Mouse (Mus musculus) midbrain, embryonic 15.5 days (tissue): ENCODE data around the gene Fam162a. TPM values are rescaled to one million over a fixed set of nuclear protein-coding genes. Genes with fewer than 3 reads are reported as not detected.
A peak's percentile ranks its signal among the peaks of the same experiment; 100 is the strongest.
"Not testable (repeated sequence)": the region's sequence is repeated elsewhere in the genome, so short reads cannot be mapped to it uniquely, and the experiment has no call there.

Experiments used
- ATAC-seq: fragments of 200-750 bp; cut with Nextera tagmentation; replicated peaks from 2 replicates; pipeline ENCODE4 v1.8.0; 2017; ENCODE audit warnings: moderate TSS enrichment
- H3K27ac ChIP-seq: fragments of 300-500 bp; sonication (generic); 2 replicates; pipeline ENCODE4 v1.5.1; 2015; ENCODE audit warnings: mild to moderate bottlenecking, inconsistent platforms
- H3K27me3 ChIP-seq: fragments of 300-500 bp; sonication (generic); replicated peaks from 2 replicates; pipeline ENCODE4 v1.6.1; 2015; ENCODE audit warnings: inconsistent platforms
- H3K36me3 ChIP-seq: fragments of 300-500 bp; sonication (generic); replicated peaks from 2 replicates; pipeline ENCODE4 v1.6.1; 2015; ENCODE audit warnings: inconsistent platforms
- H3K4me1 ChIP-seq: fragments of 300-500 bp; sonication (generic); 2 replicates; pipeline ENCODE4 v1.6.1; 2015; ENCODE audit warnings: inconsistent platforms
- H3K4me2 ChIP-seq: fragments of 300-500 bp; sonication (generic); 2 replicates; pipeline ENCODE4 v1.6.1; 2015; ENCODE audit warnings: inconsistent platforms, mild to moderate bottlenecking, moderate library complexity
- H3K4me3 ChIP-seq: fragments of 300-500 bp; sonication (generic); 2 replicates; pipeline ENCODE4 v1.5.1; 2015; ENCODE audit warnings: mild to moderate bottlenecking, inconsistent platforms
- H3K9ac ChIP-seq: fragments of 300-500 bp; sonication (generic); 2 replicates; pipeline ENCODE4 v1.6.1; 2015; ENCODE audit warnings: mild to moderate bottlenecking, inconsistent platforms
- H3K9me3 ChIP-seq: fragments of 300-500 bp; sonication (generic); 2 replicates; pipeline ENCODE4 v1.6.1; 2016; ENCODE audit warnings: inconsistent platforms
- WGBS: fragments of 180-500 bp; shearing (Covaris S2); methylation state at CpG from one replicate; pipeline ENCODE4 v1.1.7; 2015; ENCODE audit warnings: mixed read lengths; 5-methylcytosine and 5-hydroxymethylcytosine counted together
- polyA plus RNA-seq: library from polyadenylated mRNA; unstranded; fragments of >200 nt; fragmentation: Nextera tagmentation; extraction: Ambion mirVana; gene quantifications from 2 replicates; pipeline ENCODE4 v1.2.1, GENCODE M21; 2015

The Fam162a gene
- polyA plus RNA-seq, 1 experiment from 2014 or later, result 129 TPM

- Histone ChIP-seq H3K27ac (no peak overlapping the region), H3K9me3 (no peaks in the 10 kb centered on the region), H3K4me2 (no peak overlapping the region), H3K27me3 (no peaks in the 10 kb centered on the region), H3K9ac (no peak overlapping the region), H3K4me3 (no peak overlapping the region), H3K36me3 (no peaks in the 10 kb centered on the region; the same call in 1 of the 2 replicates), H3K4me1 (no peaks in the 10 kb centered on the region)
- 93% methylated on average over 8 of the region's 8 CpGs for WGBS
- no peak for ATAC-seq
Observed at GRCm38 (mm10) chr16:36054920-36055319, 16.5 kb downstream of the Fam162a start.

GRCm38 (mm10) chr16:36053524-36054275 lies 17.7 kb downstream of the Fam162a start:
- Histone ChIP-seq H3K9me3 (no peaks in the 10 kb centered on the region), H3K4me2 (no peak overlapping the region), H3K4me1 (no peaks in the 10 kb centered on the region), H3K9ac (no peak overlapping the region), H3K4me3 (no peak overlapping the region), H3K36me3 (no peaks in the 10 kb centered on the region; the same call in 1 of the 2 replicates), H3K27ac (no peak overlapping the region), H3K27me3 (no peaks in the 10 kb centered on the region)
- no peak for ATAC-seq
- 92% methylated on average over 6 of the region's 6 CpGs for WGBS

DNA sequence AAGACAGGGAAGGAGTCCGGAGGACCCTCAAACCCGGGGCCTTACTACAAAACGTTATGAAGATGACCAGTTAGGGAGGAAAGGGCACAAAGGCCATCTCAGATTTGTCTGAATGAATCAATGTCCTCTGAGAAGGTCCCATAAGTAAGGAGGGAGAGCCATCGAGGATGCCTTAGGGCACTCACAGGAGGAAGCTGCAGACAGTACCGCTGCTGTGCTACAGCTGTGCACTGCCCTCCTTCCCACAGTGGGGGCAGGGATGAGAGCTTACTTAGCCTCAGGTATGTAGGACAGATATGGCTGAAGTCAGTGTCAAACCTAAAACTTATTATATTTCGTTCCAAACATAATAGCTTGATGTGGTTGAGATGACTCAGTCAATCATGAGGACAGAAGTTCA lies 19.9 kb downstream of the Fam162a start:
- no peaks in the 10 kb centered on the region for H3K27me3 ChIP-seq
- ATAC-seq, result no peak
- H3K4me1 ChIP-seq, result no peaks in the 10 kb centered on the region
- H3K9me3 ChIP-seq, result no peaks in the 10 kb centered on the region
- H3K4me2 ChIP-seq, result no peak overlapping the region
- H3K4me3 ChIP-seq, result no peak overlapping the region
- peaks cover 6% of the 10 kb centered on the region; the same call in 1 of the 2 replicates for H3K36me3 ChIP-seq
- H3K27ac ChIP-seq, result no peak overlapping the region
- 93% methylated on average over 6 of the region's 6 CpGs for WGBS
- no peak overlapping the region for H3K9ac ChIP-seq

DNA sequence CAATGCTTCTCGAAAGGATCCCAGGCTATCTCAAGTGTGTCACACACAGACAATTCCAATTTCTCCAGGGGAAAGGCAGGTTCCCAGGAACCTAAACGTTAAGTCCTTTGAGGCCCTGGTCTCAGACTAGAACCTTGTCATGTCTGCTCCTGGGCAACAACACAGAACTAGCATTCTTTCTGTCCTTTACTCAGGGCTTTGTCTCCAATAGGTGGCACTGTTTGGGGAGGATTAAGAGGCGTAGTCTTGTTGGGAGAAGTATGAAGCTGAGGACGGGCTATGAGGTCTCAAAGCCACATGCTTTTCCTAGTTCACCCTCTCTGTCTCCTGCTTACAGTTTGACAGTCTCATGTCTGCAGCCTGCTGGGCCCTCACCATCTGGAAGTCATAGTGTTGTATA lies 23.9 kb downstream of the Fam162a start:
- no peak overlapping the region for H3K9ac ChIP-seq
- H3K36me3 ChIP-seq, result peaks cover 18% of the 10 kb centered on the region; the same call in 1 of the 2 replicates
- H3K9me3 ChIP-seq, result no peaks in the 10 kb centered on the region
- no peaks in the 10 kb centered on the region for H3K27me3 ChIP-seq
- no peak overlapping the region for H3K4me2 ChIP-seq
- H3K4me1 ChIP-seq, result peaks cover 10% of the 10 kb centered on the region
- 86% methylated on average over 4 of the region's 4 CpGs for WGBS
- ATAC-seq, result no peak
- H3K27ac ChIP-seq, result no peak overlapping the region
- H3K4me3 ChIP-seq, result no peak overlapping the region

DNA sequence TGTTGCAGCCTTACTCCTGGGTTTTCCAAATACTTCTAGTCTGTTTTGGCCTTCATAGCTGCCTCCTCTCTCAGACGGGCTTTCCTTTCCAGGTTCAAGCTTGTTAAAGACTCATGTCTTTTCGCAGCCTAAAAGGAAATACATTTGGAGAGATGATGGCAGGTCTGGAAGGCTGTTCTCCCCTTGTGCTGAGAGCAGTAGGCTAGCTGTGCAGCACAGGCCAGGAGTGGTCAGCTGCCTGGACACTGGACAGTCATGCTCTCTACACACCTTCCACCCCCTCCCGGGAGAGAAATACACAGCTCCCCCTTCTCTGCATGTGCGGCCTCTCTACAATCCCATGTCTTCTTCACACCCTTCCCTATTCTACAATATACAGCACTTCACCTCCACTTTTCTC lies 27.4 kb downstream of the Fam162a start:
- Histone ChIP-seq H3K4me1 (peaks cover 24% of the 10 kb centered on the region), H3K4me3 (no peak overlapping the region), H3K27ac (no peak overlapping the region), H3K36me3 (peaks cover 18% of the 10 kb centered on the region; the same call in 1 of the 2 replicates), H3K27me3 (no peaks in the 10 kb centered on the region), H3K4me2 (no peak overlapping the region), H3K9me3 (no peaks in the 10 kb centered on the region), H3K9ac (no peak overlapping the region)
- 90% methylated on average over 4 of the region's 4 CpGs for WGBS
- ATAC-seq, result no peak

DNA sequence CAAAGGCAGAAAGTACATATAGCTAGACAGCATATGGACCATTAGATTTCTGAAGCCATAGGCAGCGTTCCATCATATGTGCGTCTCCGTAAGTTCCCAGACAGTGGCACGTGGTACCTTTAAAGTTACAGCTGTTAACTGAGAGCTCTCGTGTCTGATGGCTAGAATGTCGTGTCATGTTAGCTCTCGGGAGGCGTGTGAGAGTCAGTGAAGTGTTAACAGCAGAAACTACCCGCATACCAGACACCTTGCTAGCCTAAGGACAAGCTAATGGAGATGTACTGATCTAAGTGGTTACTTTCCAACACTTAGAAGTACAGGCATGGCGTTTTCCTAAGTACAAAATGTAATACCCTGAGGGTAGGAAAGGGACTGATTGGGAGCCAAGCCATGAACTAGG lies 28.3 kb downstream of the Fam162a start:
- H3K4me3 ChIP-seq, result no peak overlapping the region
- no peak overlapping the region for H3K4me2 ChIP-seq
- peaks cover 14% of the 10 kb centered on the region; the same call in 1 of the 2 replicates for H3K36me3 ChIP-seq
- peaks cover 24% of the 10 kb centered on the region for H3K4me1 ChIP-seq
- no peaks in the 10 kb centered on the region for H3K27me3 ChIP-seq
- H3K9me3 ChIP-seq, result no peaks in the 10 kb centered on the region
- ATAC-seq, result no peak
- H3K9ac ChIP-seq, result no peak overlapping the region
- 89% methylated on average over 10 of the region's 10 CpGs for WGBS
- H3K27ac ChIP-seq, result no peak overlapping the region

GRCm38 (mm10) chr16:36041625-36042020 lies 29.8 kb downstream of the Fam162a start:
- no peak; the same call in 1 of the 2 replicates for ATAC-seq
- H3K9me3 ChIP-seq, result no peaks in the 10 kb centered on the region

GRCm38 (mm10) chr16:36040640-36041624 lies 30.5 kb downstream of the Fam162a start, which contains the start of gene Wdr5b:
Gene Wdr5b, plus strand, starts transcription at chr16:36041190.
- Histone ChIP-seq H3K27me3 (no peaks in the 10 kb centered on the region), H3K9me3 (no peaks in the 10 kb centered on the region), H3K4me1 (peaks cover 24% of the 10 kb centered on the region), H3K4me3 (peak within 1 kb of the TSS; percentile 66), H3K36me3 (peaks cover 13% of the 10 kb centered on the region; the same call in 1 of the 2 replicates), H3K27ac (peak within 1 kb of the TSS; percentile 76), H3K9ac (peak within 1 kb of the TSS; percentile 62), H3K4me2 (peak within 1 kb of the TSS; percentile 65)
- peak; percentile 99 for ATAC-seq
- 2% methylated on average over 39 of the region's 39 CpGs for WGBS

More at GRCm38 (mm10) chr16:36041625-36042020, 29.8 kb downstream of the Fam162a start:
- H3K4me2 ChIP-seq, result peak overlapping the region; percentile 65
- peak overlapping the region; percentile 62 for H3K9ac ChIP-seq
- H3K27ac ChIP-seq, result peak overlapping the region; percentile 76
- no peaks in the 10 kb centered on the region for H3K27me3 ChIP-seq
- peaks cover 24% of the 10 kb centered on the region for H3K4me1 ChIP-seq
- WGBS, result 30% methylated on average over 11 of the region's 11 CpGs
- peaks cover 15% of the 10 kb centered on the region; the same call in 1 of the 2 replicates for H3K36me3 ChIP-seq
- H3K4me3 ChIP-seq, result peak overlapping the region; percentile 66

- H3K9ac ChIP-seq, H3K27ac ChIP-seq, H3K4me3 ChIP-seq, H3K4me1 ChIP-seq, H3K9me3 ChIP-seq, H3K4me2 ChIP-seq, ATAC-seq, H3K27me3 ChIP-seq: not testable (repeated sequence)
- H3K36me3 ChIP-seq, result peaks cover 24% of the 10 kb centered on the region; the same call in 1 of the 2 replicates
- WGBS, result 89% methylated on average over 1 of the region's 2 CpGs
Observed at GRCm38 (mm10) chr16:36028120-36028519, 43.3 kb downstream of the Fam162a start.

- Histone ChIP-seq H3K4me1 (no peaks in the 10 kb centered on the region), H3K27me3 (no peaks in the 10 kb centered on the region), H3K4me2 (no peak overlapping the region), H3K27ac (no peak overlapping the region), H3K36me3 (peaks cover 8% of the 10 kb centered on the region; the same call in 1 of the 2 replicates), H3K9ac (no peak overlapping the region), H3K4me3 (no peak overlapping the region), H3K9me3 (no peaks in the 10 kb centered on the region)
- WGBS, result 100% methylated on average over 1 of the region's 1 CpGs
- ATAC-seq, result no peak
Observed at GRCm38 (mm10) chr16:36016335-36016734, 55.1 kb downstream of the Fam162a start.

GRCm38 (mm10) chr16:36008396-36008795 lies 63.0 kb downstream of the Fam162a start:
- no peak overlapping the region for H3K4me2 ChIP-seq
- no peak overlapping the region for H3K4me3 ChIP-seq
- H3K9me3 ChIP-seq, result no peaks in the 10 kb centered on the region
- no peak overlapping the region for H3K9ac ChIP-seq
- WGBS, result 95% methylated on average over 3 of the region's 3 CpGs
- no peak for ATAC-seq
- H3K27ac ChIP-seq, result no peak overlapping the region
- no peaks in the 10 kb centered on the region; the same call in 1 of the 2 replicates for H3K36me3 ChIP-seq
- no peaks in the 10 kb centered on the region for H3K4me1 ChIP-seq
- H3K27me3 ChIP-seq, result no peaks in the 10 kb centered on the region

DNA sequence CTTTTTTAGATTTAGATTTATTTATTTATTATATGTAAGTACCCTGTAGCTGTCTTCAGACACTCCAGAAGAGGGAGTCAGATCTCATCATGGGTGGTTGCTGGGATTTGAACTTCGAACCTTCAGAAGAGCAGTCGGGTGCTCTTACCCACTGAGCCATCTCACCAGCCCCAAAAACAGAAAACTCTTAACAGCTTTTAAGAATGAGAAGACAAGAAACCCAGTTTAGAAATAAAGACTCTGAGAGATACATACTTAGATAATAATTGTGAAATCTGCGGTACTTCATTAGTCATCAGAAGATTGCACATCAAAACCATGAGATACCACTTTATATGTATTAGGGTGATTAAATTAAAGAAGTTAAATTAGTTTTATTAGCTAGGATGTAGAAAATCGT lies 72.5 kb downstream of the Fam162a start:
- H3K4me1 ChIP-seq, ATAC-seq, H3K36me3 ChIP-seq, H3K27me3 ChIP-seq, H3K4me2 ChIP-seq, H3K27ac ChIP-seq, H3K4me3 ChIP-seq, H3K9me3 ChIP-seq, H3K9ac ChIP-seq: not testable (repeated sequence)
- 94% methylated on average over 4 of the region's 4 CpGs for WGBS
